Mouse (Mus musculus) sigmoid colon, adult 10 weeks (tissue): ENCODE data around the gene Atxn7l3b. TPM values are rescaled to one million over a fixed set of nuclear protein-coding genes. Genes with fewer than 3 reads are reported as not detected.

Experiments used
- polyA plus RNA-seq: library from polyadenylated mRNA; stranded (reverse); fragments of 350-450 nt; fragmentation: Illumina TruSeq; extraction: RNeasy Lipid Tissue Mini Kit (QIAGEN cat#74804); gene quantifications from one replicate; pipeline ENCODE4 v1.2.3, GENCODE M21; 2014; ENCODE audit warnings: low read depth, low replicate concordance

The Atxn7l3b gene
- polyA plus RNA-seq = 138 TPM

GRCm38 (mm10) chr10:112928452-112929221 lies at the start of gene Atxn7l3b:
TSS of gene Atxn7l3b (minus strand) at chr10:112929001.

